Mouse (Mus musculus) liver, adult 2 months (tissue): Measurements from ENCODE around the gene Rmnd5b.

Experiments used
- CTCF ChIP-seq: fragments of 200-500 bp; IDR thresholded peaks from 2 replicates; pipeline ENCODE4 v1.5.1; 2011; ENCODE audit warnings: low read depth, low read length, control low read depth
- POLR2A ChIP-seq: fragments of 200-500 bp; IDR thresholded peaks from 2 replicates; pipeline ENCODE4 v1.6.1; 2011; ENCODE audit warnings: low read length, control low read depth; ENCODE audit not compliant: insufficient read depth; ENCODE audit errors: extremely low read depth

GRCm38 (mm10) chr11:51643202-51643601 lies 7.5 kb upstream of the Rmnd5b start:
- TF ChIP-seq CTCF: no peak
- TF ChIP-seq POLR2A: no peak
